Mouse (Mus musculus) neural tube, embryonic 13.5 days (tissue): ENCODE results near the gene Mknk2. TPM values are rescaled to one million over a fixed set of nuclear protein-coding genes. Genes with fewer than 3 reads are reported as not detected.

Experiments used
- ATAC-seq: fragments of 200-750 bp; cut with Nextera tagmentation; 2 replicates; pipeline ENCODE4 v1.8.0; 2017; ENCODE audit warnings: low read depth, mild to moderate bottlenecking, moderate TSS enrichment, moderate library complexity
- H3K27ac ChIP-seq: fragments of 300-500 bp; sonication (generic); replicated peaks from 2 replicates; pipeline ENCODE4 v1.5.1; 2015; ENCODE audit warnings: moderate library complexity, mild to moderate bottlenecking, inconsistent platforms
- H3K27me3 ChIP-seq: fragments of 300-500 bp; sonication (generic); 2 replicates; pipeline ENCODE4 v1.6.1; 2015; ENCODE audit warnings: mild to moderate bottlenecking, inconsistent platforms
- H3K36me3 ChIP-seq: fragments of 300-500 bp; sonication (generic); 2 replicates; pipeline ENCODE4 v1.6.1; 2015; ENCODE audit warnings: mild to moderate bottlenecking, inconsistent platforms
- H3K4me1 ChIP-seq: fragments of 300-500 bp; sonication (generic); replicated peaks from 2 replicates; pipeline ENCODE4 v1.6.1; 2015; ENCODE audit warnings: inconsistent platforms
- H3K4me2 ChIP-seq: fragments of 300-500 bp; sonication (generic); 2 replicates; pipeline ENCODE4 v1.6.1; 2015; ENCODE audit warnings: inconsistent platforms, mild to moderate bottlenecking, moderate library complexity
- H3K4me3 ChIP-seq: fragments of 300-500 bp; sonication (generic); 2 replicates; pipeline ENCODE4 v1.5.1; 2015; ENCODE audit warnings: mild to moderate bottlenecking, inconsistent platforms
- H3K9ac ChIP-seq: fragments of 300-500 bp; sonication (generic); 2 replicates; pipeline ENCODE4 v1.6.1; 2015; ENCODE audit warnings: moderate library complexity, mild to moderate bottlenecking, inconsistent platforms
- H3K9me3 ChIP-seq: fragments of 300-500 bp; sonication (generic); 2 replicates; pipeline ENCODE4 v1.6.1; 2016; ENCODE audit warnings: inconsistent platforms
- WGBS: fragments of 180-500 bp; shearing (Covaris S2); methylation state at CpG from one replicate; pipeline ENCODE4 v1.1.7; 2015; 5-methylcytosine and 5-hydroxymethylcytosine counted together
- polyA plus RNA-seq: library from polyadenylated mRNA; unstranded; fragments of >200 nt; fragmentation: Nextera tagmentation; extraction: Ambion mirVana; gene quantifications from 2 replicates; pipeline ENCODE4 v1.2.1, GENCODE M21; 2015

Mknk2 gene
- polyA plus RNA-seq, 1 experiment from 2014 or later, result 61.4 TPM

DNA sequence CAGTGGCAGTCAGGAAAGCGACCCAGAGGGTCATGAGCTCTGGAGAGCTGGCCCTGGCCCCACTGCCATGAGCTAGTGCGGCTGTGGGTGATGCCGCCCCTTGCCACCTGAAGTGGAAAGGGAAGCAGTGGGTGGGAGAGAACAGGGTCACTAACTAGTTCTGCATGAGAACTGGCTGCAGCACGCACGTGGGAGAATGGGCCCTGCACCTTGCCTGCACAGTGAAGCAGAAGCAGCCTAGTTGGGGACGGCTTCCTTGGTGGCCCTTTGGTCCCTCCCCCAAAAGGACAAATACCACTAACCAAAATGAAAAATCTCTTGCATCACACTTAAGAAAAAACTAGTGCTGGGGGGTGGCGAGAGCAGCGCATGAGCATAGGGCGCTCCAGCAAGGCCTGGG is 20.7 kb upstream of the Mknk2 start:
- WGBS, result 90% methylated on average over 9 of the region's 9 CpGs

DNA sequence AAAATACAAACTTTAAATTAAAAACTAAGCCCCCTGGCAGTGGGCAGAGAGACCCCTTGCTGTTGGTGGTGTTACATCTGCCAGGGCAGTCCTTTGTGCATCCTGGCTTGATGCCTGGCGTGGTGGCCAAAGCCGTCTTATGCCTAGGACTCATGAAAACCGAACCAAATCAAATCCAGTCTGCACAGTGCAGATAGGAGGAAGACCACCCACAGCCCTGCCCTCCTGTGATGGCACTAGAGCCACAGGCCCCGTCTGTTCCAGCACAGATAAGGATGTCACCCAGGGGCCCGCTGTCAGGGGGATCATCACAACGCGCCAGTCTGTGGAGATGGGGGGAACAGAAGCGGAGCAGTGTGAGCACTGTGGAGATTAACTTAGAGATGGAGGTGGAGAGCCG is 19.9 kb upstream of the Mknk2 start:
- ATAC-seq, result no peak
- H3K9ac ChIP-seq, result 0 out of 2 replicates have a peak overlapping the region, but pooled peaks have one; percentile 34
- H3K9me3 ChIP-seq, result no peaks in the 10 kb centered on the region
- no peak overlapping the region for H3K4me3 ChIP-seq
- H3K36me3 ChIP-seq, result peaks cover 13% of the 10 kb centered on the region
- H3K27ac ChIP-seq, result no peak overlapping the region
- peaks cover 43% of the 10 kb centered on the region for H3K4me1 ChIP-seq
- H3K27me3 ChIP-seq, result no peaks in the 10 kb centered on the region
- 80% methylated on average over 9 of the region's 9 CpGs for WGBS
- H3K4me2 ChIP-seq, result no peak overlapping the region

More for the DNA sequence above, 20.7 kb upstream of the Mknk2 start:
- Histone ChIP-seq H3K4me3 (no peak overlapping the region), H3K4me1 (peaks cover 51% of the 10 kb centered on the region), H3K36me3 (peaks cover 10% of the 10 kb centered on the region), H3K27ac (no peak overlapping the region), H3K9ac (0 out of 2 replicates have a peak overlapping the region, but pooled peaks have one; percentile 22), H3K4me2 (no peak overlapping the region), H3K9me3 (no peaks in the 10 kb centered on the region), H3K27me3 (no peaks in the 10 kb centered on the region)
- ATAC-seq, result no peak

DNA sequence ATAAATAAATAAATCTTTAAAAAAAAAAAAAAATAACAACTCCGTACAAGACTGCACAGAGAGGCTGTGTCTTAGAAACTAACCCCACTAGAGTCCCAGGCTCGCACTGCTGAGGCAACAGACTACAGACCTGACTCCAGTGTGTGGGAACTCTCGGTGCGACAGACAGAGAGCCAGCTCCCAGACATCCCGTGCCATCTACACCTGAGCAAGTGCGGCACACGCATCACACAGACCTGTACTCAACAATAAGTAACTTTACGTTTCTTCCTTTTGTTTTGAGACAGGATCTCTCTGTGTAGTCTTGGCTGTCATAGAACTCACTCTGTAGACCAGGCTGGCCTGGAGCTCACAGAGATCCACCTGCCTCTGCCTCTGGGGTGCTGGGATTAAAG is 19.5 kb upstream of the Mknk2 start:
- Histone ChIP-seq H3K9ac (no peak overlapping the region), H3K9me3 (no peaks in the 10 kb centered on the region), H3K27ac (no peak overlapping the region), H3K36me3 (peaks cover 16% of the 10 kb centered on the region), H3K27me3 (no peaks in the 10 kb centered on the region), H3K4me1 (peaks cover 39% of the 10 kb centered on the region), H3K4me2 (no peak overlapping the region), H3K4me3 (no peak overlapping the region)
- 92% methylated on average over 8 of the region's 8 CpGs for WGBS
- no peak for ATAC-seq

DNA sequence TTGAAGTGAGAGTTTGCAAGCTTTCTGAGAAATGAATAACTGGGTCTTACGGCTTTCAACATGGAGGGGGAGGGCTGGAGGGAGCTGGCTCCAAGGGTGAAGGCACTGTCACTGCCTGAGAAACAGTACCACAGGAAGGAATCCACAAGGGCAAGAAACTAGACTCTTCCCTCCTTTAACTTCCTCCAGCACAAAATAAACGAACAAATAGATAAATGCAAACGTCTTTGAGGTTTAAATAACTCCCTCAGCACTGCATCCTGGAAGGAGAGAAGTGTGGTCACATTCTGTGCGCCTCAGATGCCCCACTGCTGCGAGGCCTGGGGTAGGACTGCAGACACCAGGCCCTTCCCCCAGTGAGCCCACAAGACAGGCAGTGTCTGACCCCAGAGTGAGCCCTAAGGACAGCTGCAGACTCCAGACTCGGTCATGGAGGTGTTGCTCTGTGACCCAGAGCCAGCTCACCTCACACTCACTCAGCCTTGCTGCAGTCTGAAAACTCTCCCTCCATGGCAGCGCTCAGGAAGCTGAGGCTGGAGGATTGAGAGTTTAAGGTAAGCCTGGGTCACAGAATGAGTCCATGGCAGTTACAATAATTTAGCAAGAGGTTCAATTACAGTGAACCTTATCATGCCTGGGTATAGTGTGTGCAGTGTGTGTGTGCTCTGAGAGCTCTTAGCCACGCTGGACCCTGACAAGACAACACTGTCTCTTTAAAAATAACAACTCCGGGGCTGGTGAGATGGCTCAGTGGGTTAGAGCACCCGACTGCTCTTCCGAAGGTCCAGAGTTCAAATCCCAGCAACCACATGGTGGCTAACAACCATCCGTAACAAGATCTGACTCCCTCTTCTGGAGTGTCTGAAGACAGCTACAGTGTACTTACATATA is 18.8 kb upstream of the Mknk2 start:
- 76% methylated on average over 12 of the region's 12 CpGs for WGBS
- Histone ChIP-seq H3K9me3 (no peaks in the 10 kb centered on the region), H3K4me2 (no peak overlapping the region), H3K9ac (peak overlapping the region; percentile 31; the same call in 1 of the 2 replicates), H3K4me1 (peaks cover 38% of the 10 kb centered on the region), H3K4me3 (no peak overlapping the region), H3K36me3 (peaks cover 16% of the 10 kb centered on the region), H3K27me3 (no peaks in the 10 kb centered on the region), H3K27ac (peak overlapping the region; percentile 28; the same call in 1 of the 2 replicates)
- ATAC-seq, result no peak

DNA sequence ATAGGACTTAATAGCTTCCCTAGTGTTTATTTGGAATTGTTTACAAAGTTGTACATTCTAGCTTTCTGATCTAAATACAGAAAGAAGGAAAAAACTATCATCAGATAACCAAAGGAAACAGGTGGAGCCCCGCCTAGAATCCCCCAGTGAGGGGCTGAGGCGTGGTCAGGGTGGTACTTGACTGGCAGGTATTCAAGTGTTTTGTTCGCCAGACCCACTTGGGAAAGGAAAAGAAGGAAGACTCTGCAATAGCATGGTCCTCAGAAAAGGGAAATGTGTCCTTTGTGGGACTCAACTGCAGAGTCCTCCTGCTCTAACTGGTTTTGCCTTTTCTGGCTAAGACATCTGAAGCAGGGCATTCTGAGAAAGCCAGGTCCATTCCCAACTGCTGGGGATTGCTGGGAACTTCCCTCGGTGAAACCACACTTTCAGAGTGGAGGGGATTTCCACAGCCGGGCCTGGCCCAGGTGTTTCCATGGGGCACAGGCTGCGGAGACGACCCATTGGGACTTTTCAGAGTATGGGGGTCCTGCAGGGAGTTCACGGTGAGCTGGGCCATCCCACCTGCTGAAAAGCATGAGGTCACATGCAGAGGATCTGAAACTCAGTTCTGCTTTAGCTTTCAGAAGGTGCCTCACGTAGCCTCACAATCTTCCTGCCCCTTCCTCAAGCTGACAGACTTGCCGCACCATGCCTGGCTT is 18.0 kb upstream of the Mknk2 start:
- ATAC-seq, result no peak
- Histone ChIP-seq H3K4me1 (peaks cover 33% of the 10 kb centered on the region), H3K9ac (no peak overlapping the region; the same call in 1 of the 2 replicates), H3K4me2 (no peak overlapping the region), H3K4me3 (no peak overlapping the region), H3K27me3 (no peaks in the 10 kb centered on the region), H3K27ac (peak overlapping the region; percentile 28; the same call in 1 of the 2 replicates), H3K36me3 (peaks cover 20% of the 10 kb centered on the region), H3K9me3 (no peaks in the 10 kb centered on the region)
- WGBS, result 75% methylated on average over 10 of the region's 10 CpGs

DNA sequence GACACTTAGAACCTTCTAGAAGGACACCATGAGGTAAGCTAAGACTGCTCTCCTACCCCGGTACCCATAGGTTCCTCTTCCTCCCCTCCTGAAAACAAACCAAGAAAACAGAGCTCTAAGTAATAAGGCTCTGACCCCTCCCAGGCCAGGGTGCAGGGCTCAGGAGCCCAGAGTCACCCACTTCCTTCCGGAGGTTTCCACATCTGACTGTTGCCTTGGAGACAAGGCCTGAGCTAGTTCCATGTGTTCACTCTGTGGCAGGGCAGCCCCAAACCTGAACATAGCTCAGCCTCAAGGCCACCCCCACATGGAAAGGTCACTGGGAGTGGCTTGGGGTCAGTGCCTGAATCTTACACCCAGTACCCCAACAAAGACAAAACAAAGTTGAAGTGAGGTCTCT is 17.3 kb upstream of the Mknk2 start:
- Histone ChIP-seq H3K9ac (no peak overlapping the region), H3K27me3 (no peaks in the 10 kb centered on the region), H3K4me1 (peaks cover 26% of the 10 kb centered on the region), H3K9me3 (no peaks in the 10 kb centered on the region), H3K27ac (no peak overlapping the region), H3K4me2 (no peak overlapping the region), H3K4me3 (no peak overlapping the region), H3K36me3 (peaks cover 27% of the 10 kb centered on the region)
- WGBS, result 84% methylated on average over 2 of the region's 2 CpGs
- ATAC-seq, result no peak

DNA sequence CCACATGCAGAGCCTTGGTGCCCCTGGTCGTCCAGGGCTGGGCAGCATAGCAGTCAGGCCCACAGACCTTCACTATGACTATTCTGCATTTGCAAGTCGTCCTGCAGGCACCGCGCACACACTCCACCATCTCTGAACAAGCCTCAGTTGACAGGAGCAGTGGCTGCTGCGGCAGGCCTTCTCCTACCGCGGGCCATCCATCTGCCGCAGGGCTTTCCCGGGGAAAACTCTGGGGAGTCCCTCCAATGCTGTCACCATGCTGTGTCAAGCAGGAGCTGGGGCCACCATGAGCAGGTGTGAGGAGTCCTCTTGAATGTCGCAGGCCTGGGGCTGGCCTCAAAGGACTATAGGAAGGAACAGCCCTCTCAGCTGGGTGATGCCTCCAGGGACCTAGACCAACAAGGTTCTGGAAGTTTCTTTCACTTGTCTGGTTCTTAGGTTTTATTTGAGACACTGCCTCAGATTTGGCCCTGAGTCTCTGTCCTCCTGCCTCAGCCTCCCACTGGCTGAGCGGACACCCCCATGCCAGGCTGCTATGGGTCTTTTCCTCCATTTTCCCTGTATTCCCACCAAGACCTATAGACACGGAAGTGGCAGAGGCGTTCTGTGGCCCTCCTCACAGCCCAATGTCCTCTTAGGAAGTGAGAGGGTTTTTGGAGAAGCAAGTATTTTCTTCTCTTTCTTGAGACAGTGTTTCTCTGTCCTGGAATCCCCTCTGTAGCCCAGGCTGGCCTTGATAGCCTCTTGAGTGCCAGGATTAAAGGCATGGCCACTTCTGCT is 16.4 kb upstream of the Mknk2 start:
- Histone ChIP-seq H3K4me1 (peaks cover 19% of the 10 kb centered on the region), H3K27ac (no peak overlapping the region), H3K4me3 (no peak overlapping the region), H3K36me3 (peaks cover 36% of the 10 kb centered on the region), H3K9ac (no peak overlapping the region), H3K9me3 (no peaks in the 10 kb centered on the region), H3K4me2 (no peak overlapping the region), H3K27me3 (no peaks in the 10 kb centered on the region)
- no peak for ATAC-seq
- 90% methylated on average over 13 of the region's 13 CpGs for WGBS

DNA sequence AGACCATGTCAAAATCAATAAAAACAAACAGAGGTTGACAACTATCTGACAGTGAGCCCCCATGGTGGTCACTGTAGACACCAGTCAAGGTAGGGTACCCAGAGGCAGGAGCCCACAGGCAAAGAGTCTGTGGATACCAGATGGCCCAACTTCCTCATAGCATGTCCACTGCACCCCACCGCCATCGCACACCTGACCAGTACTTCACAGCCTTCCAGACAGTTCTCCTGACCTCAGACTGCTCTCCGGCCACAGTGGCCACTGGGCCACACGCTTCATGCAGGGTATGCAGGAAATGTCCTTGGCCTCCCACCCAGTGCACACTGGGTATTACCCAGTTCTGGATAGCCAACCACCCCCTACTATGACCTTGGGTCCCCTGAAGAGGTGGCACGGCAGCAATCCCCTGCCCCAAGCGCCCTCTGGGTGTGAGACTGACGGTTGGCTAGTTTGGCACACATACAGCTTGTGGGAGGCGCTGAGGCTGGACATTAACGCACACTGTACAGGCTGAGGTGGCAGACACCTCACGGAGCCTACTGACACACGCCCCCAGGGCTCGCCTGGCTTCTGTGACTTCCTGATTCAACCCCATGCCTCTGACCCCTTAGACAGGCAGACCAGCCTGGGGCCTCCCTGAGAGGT is 15.6 kb upstream of the Mknk2 start:
- Histone ChIP-seq H3K4me3 (no peak overlapping the region), H3K36me3 (peaks cover 44% of the 10 kb centered on the region), H3K27me3 (no peaks in the 10 kb centered on the region), H3K9me3 (no peaks in the 10 kb centered on the region), H3K9ac (no peak overlapping the region), H3K4me1 (peaks cover 12% of the 10 kb centered on the region), H3K4me2 (no peak overlapping the region), H3K27ac (no peak overlapping the region)
- no peak for ATAC-seq
- 88% methylated on average over 12 of the region's 12 CpGs for WGBS

DNA sequence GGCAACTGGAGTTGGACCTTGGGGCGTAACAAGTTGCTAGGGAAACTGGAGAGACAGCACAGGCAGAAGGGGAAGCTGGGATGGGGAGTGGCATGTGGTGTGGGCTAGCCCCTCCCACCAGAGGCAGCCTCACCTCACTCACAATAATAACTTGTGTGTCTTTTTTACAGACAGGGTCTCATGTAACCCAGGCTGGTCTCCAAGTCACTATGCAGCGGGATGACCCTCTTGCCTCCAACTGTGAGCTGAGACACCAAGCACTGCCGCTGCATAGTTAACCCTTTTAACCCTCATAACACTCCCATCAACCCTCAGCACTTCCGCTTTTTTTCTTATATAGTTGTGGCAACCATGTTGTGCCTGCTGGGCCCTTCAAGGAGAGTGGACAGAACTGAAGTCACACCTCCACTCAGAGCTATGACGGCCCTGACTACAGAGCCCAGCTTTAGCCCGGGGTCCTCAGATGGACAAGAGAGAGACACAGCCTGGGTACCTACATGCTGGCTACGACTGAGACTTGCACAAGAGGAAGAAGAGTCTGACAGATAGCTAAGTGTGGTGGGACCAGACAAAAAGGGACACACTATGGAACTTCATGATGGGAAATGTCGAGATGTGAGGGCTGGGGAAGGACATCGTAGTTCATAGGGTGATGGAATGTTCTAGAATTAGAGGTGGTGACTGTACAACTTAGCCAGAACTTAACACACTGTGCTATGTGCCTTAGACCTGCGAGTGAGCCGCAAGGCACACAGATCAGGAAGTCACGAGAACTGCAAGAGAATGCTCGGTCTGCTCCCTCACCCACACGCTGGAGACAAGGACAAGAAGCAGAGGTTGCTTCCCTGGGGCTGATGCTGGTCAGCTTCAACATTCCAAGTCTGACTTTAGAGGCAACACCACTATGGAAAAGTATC is 14.6 kb upstream of the Mknk2 start:
- no peaks in the 10 kb centered on the region for H3K27me3 ChIP-seq
- H3K9me3 ChIP-seq, result no peaks in the 10 kb centered on the region
- 80% methylated on average over 14 of the region's 14 CpGs for WGBS
- peaks cover 4% of the 10 kb centered on the region; the same call in 1 of the 2 replicates for H3K4me1 ChIP-seq
- no peak overlapping the region for H3K4me2 ChIP-seq
- H3K4me3 ChIP-seq, result no peak overlapping the region
- H3K36me3 ChIP-seq, result peaks cover 50% of the 10 kb centered on the region
- no peak overlapping the region for H3K27ac ChIP-seq
- 0 out of 2 replicates have a peak overlapping the region, but pooled peaks have one; percentile 31 for H3K9ac ChIP-seq
- no peak for ATAC-seq

DNA sequence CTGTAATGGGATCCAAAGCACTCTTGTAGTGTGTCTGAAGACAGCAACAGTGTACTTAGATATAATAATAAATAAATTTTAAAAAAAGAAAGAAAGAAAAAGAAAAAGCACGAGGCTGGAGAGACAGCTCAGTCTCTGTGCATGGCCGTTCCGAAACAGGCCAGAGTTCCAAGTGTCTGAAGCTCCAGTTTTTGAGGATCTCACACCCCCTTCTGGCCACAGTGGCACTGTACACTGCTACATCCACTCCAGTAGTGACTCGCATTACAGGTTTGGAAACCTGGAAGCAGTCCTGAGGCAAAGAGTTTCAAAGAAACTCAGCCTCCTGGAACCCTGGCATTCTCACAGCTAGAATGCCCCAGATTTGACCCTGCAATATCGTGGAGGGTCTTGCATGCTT is 9.9 kb upstream of the Mknk2 start:
- ATAC-seq, result no peak
- Histone ChIP-seq H3K36me3 (peaks cover 83% of the 10 kb centered on the region), H3K27ac (no peak overlapping the region), H3K9me3 (no peaks in the 10 kb centered on the region), H3K27me3 (no peaks in the 10 kb centered on the region), H3K4me2 (no peak overlapping the region), H3K4me1 (no peaks in the 10 kb centered on the region), H3K9ac (no peak overlapping the region), H3K4me3 (no peak overlapping the region)
- WGBS, result 42% methylated on average over 5 of the region's 5 CpGs

DNA sequence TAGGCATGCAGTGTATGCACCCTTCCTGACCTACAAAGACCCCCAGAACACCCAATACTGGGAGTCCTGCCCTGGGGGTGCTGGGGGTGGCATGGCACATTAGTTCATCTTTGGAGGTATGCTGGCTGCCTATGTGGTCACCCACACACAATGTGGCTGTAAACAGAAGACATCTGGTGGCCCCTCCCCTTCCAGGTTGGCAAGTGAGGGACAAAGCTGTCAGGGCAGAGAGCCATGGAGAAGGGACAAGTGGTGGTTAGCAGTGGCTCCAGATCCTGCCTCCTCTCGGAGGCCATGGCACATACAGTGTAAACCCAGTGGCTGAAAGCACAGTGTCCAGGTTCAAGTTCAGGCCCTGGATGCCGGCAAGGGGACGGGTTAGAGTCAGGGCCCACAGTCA is 8.7 kb upstream of the Mknk2 start:
- Histone ChIP-seq H3K36me3 (peaks cover 80% of the 10 kb centered on the region), H3K27ac (no peak overlapping the region), H3K9ac (no peak overlapping the region), H3K4me3 (no peak overlapping the region), H3K27me3 (no peaks in the 10 kb centered on the region), H3K4me2 (no peak overlapping the region), H3K4me1 (no peaks in the 10 kb centered on the region), H3K9me3 (no peaks in the 10 kb centered on the region)
- ATAC-seq, result no peak
- 89% methylated on average over 3 of the region's 3 CpGs for WGBS
